Mouse (Mus musculus): ENCODE measurements around the gene Serac1. TPM values are rescaled to one million over a fixed set of nuclear protein-coding genes. Genes with fewer than 3 reads are reported as not detected.

The Serac1 gene
- polyA plus RNA-seq, 1 experiment: 4.1 TPM

- 83% methylated on average over 8 of the region's 8 CpGs for WGBS
- Histone ChIP-seq H3K4me3 (ENCODE audit: insufficient read depth, low read depth, low read length) (no peak overlapping the region), H3K36me3 (ENCODE audit: control insufficient read depth, insufficient read depth, low read length) (no peaks in the 10 kb centered on the region), H3K27ac (ENCODE audit: insufficient read depth, low read depth, low read length) (no peak overlapping the region), H3K27me3 (replicated peaks; ENCODE audit: control insufficient read depth, insufficient read depth, low read length) (no peaks in the 10 kb centered on the region), H3K4me1 (ENCODE audit: control insufficient read depth, insufficient read depth, low read length) (peaks cover 10% of the 10 kb centered on the region)
- TF ChIP-seq POLR2A (IDR thresholded peaks at IDR 0.05; ENCODE audit: low read depth, low read length) (no peak), CTCF (conservative IDR thresholded peaks at IDR 0.05; ENCODE audit: insufficient read depth, insufficient read length, low read depth, low read length) (no peak)
- peak; percentile 48 for DNase-seq
Measured at GRCm38 (mm10) chr17:6000864-6001319, 78.6 kb downstream of the Serac1 start.

- no peaks in the 10 kb centered on the region for H3K27me3 ChIP-seq (replicated peaks; ENCODE audit: control insufficient read depth, insufficient read depth, low read length)
- DNase-seq: peak; percentile 40
- TF ChIP-seq CTCF (conservative IDR thresholded peaks at IDR 0.05; ENCODE audit: insufficient read depth, insufficient read length, low read depth, low read length) (no peak), POLR2A (IDR thresholded peaks at IDR 0.05; ENCODE audit: low read depth, low read length) (no peak)
- peaks cover 6% of the 10 kb centered on the region; the same call in 1 of the 2 replicates for H3K4me1 ChIP-seq (ENCODE audit: control insufficient read depth, insufficient read depth, low read length)
- H3K36me3 ChIP-seq (ENCODE audit: control insufficient read depth, insufficient read depth, low read length): no peaks in the 10 kb centered on the region
- H3K4me3 ChIP-seq (ENCODE audit: insufficient read depth, low read depth, low read length): no peak overlapping the region
- WGBS: 76% methylated on average over 5 of the region's 5 CpGs
- H3K27ac ChIP-seq (ENCODE audit: insufficient read depth, low read depth, low read length): no peak overlapping the region
Measured at GRCm38 (mm10) chr17:5999039-5999543, 80.5 kb downstream of the Serac1 start.

GRCm38 (mm10) chr17:5998235-5998500 lies 81.4 kb downstream of the Serac1 start:
- Histone ChIP-seq H3K4me1 (ENCODE audit: control insufficient read depth, insufficient read depth, low read length) (peaks cover 6% of the 10 kb centered on the region; the same call in 1 of the 2 replicates), H3K4me3 (ENCODE audit: insufficient read depth, low read depth, low read length) (no peak overlapping the region), H3K27me3 (replicated peaks; ENCODE audit: control insufficient read depth, insufficient read depth, low read length) (no peaks in the 10 kb centered on the region), H3K27ac (ENCODE audit: insufficient read depth, low read depth, low read length) (no peak overlapping the region), H3K36me3 (ENCODE audit: control insufficient read depth, insufficient read depth, low read length) (no peaks in the 10 kb centered on the region)
- TF ChIP-seq POLR2A (IDR thresholded peaks at IDR 0.05; ENCODE audit: low read depth, low read length): no peak
- no peak for TF ChIP-seq CTCF (conservative IDR thresholded peaks at IDR 0.05; ENCODE audit: insufficient read depth, insufficient read length, low read depth, low read length)
- no peak for DNase-seq

- no peak overlapping the region for H3K4me3 ChIP-seq (ENCODE audit: insufficient read depth, low read depth, low read length)
Measured at GRCm38 (mm10) chr17:5997380-5998234, 81.9 kb downstream of the Serac1 start.

GRCm38 (mm10) chr17:5996589-5996988 lies 83.0 kb downstream of the Serac1 start:
- Histone ChIP-seq H3K27me3 (replicated peaks; ENCODE audit: control insufficient read depth, insufficient read depth, low read length) (no peaks in the 10 kb centered on the region), H3K4me3 (ENCODE audit: insufficient read depth, low read depth, low read length) (no peak overlapping the region), H3K4me1 (ENCODE audit: control insufficient read depth, insufficient read depth, low read length) (peaks cover 6% of the 10 kb centered on the region; the same call in 1 of the 2 replicates), H3K27ac (ENCODE audit: insufficient read depth, low read depth, low read length) (no peak overlapping the region), H3K36me3 (ENCODE audit: control insufficient read depth, insufficient read depth, low read length) (no peaks in the 10 kb centered on the region)
- no peak for DNase-seq
- 76% methylated on average over 14 of the region's 14 CpGs for WGBS
- TF ChIP-seq CTCF (conservative IDR thresholded peaks at IDR 0.05; ENCODE audit: insufficient read depth, insufficient read length, low read depth, low read length) (no peak), POLR2A (IDR thresholded peaks at IDR 0.05; ENCODE audit: low read depth, low read length) (no peak)

More at GRCm38 (mm10) chr17:5997380-5998234, 81.9 kb downstream of the Serac1 start:
- H3K36me3 ChIP-seq (ENCODE audit: control insufficient read depth, insufficient read depth, low read length): no peaks in the 10 kb centered on the region
- DNase-seq: peak; percentile 70
- H3K27me3 ChIP-seq (replicated peaks; ENCODE audit: control insufficient read depth, insufficient read depth, low read length): no peaks in the 10 kb centered on the region
- 39% methylated on average over 16 of the region's 16 CpGs for WGBS
- H3K27ac ChIP-seq (ENCODE audit: insufficient read depth, low read depth, low read length): no peak overlapping the region
- TF ChIP-seq POLR2A (IDR thresholded peaks at IDR 0.05; ENCODE audit: low read depth, low read length): no peak
- TF ChIP-seq CTCF (conservative IDR thresholded peaks at IDR 0.05; ENCODE audit: insufficient read depth, insufficient read length, low read depth, low read length): no peak
- H3K4me1 ChIP-seq (ENCODE audit: control insufficient read depth, insufficient read depth, low read length): peaks cover 6% of the 10 kb centered on the region; the same call in 1 of the 2 replicates

GRCm38 (mm10) chr17:5994606-5995005 lies 84.9 kb downstream of the Serac1 start:
- DNase-seq: no peak
- 64% methylated on average over 6 of the region's 6 CpGs for WGBS
- H3K4me1 ChIP-seq (ENCODE audit: control insufficient read depth, insufficient read depth, low read length): peaks cover 6% of the 10 kb centered on the region; the same call in 1 of the 2 replicates

GRCm38 (mm10) chr17:5993581-5994260 lies 85.8 kb downstream of the Serac1 start:
- Histone ChIP-seq H3K36me3 (ENCODE audit: control insufficient read depth, insufficient read depth, low read length) (no peaks in the 10 kb centered on the region), H3K27me3 (replicated peaks; ENCODE audit: control insufficient read depth, insufficient read depth, low read length) (no peaks in the 10 kb centered on the region), H3K4me1 (ENCODE audit: control insufficient read depth, insufficient read depth, low read length) (peaks cover 6% of the 10 kb centered on the region; the same call in 1 of the 2 replicates), H3K27ac (ENCODE audit: insufficient read depth, low read depth, low read length) (no peak overlapping the region), H3K4me3 (ENCODE audit: insufficient read depth, low read depth, low read length) (no peak overlapping the region)
- no peak for DNase-seq
- 70% methylated on average over 3 of the region's 3 CpGs for WGBS
- TF ChIP-seq POLR2A (IDR thresholded peaks at IDR 0.05; ENCODE audit: low read depth, low read length): no peak
- no peak for TF ChIP-seq CTCF (conservative IDR thresholded peaks at IDR 0.05; ENCODE audit: insufficient read depth, insufficient read length, low read depth, low read length)

More at GRCm38 (mm10) chr17:5994606-5995005, 84.9 kb downstream of the Serac1 start:
- TF ChIP-seq POLR2A (IDR thresholded peaks at IDR 0.05; ENCODE audit: low read depth, low read length): no peak
- no peak for TF ChIP-seq CTCF (conservative IDR thresholded peaks at IDR 0.05; ENCODE audit: insufficient read depth, insufficient read length, low read depth, low read length)
- no peak overlapping the region for H3K4me3 ChIP-seq (ENCODE audit: insufficient read depth, low read depth, low read length)
- H3K27ac ChIP-seq (ENCODE audit: insufficient read depth, low read depth, low read length): no peak overlapping the region
- H3K36me3 ChIP-seq (ENCODE audit: control insufficient read depth, insufficient read depth, low read length): no peaks in the 10 kb centered on the region
- no peaks in the 10 kb centered on the region for H3K27me3 ChIP-seq (replicated peaks; ENCODE audit: control insufficient read depth, insufficient read depth, low read length)
